Mouse (Mus musculus): Measurements from ENCODE around the gene Papln. TPM values are rescaled to one million over a fixed set of nuclear protein-coding genes. Genes with fewer than 3 reads are reported as not detected.

Papln gene
- polyA plus RNA-seq, 1 experiment, result 11.7 TPM

DNA sequence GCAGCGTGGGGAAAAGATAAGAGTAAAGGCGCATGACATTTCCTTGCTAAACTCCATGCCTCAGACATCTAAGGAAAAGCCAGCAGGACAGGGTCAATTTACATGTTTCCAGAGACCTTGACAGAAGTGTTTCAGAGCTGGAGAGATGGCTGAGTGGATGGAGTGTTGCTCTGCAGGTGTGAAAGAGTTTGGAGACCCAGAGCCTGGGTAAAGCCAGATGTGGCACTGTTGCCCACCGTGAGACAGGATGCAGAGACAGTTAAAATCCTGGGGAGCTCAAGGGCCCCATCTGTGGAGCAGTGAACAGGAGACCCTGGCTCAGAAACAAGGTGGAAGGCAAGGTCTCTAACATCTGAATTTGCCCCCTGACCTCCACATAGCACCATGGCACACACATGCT, 19.7 kb upstream of the Papln start:
- no peaks in the 10 kb centered on the region for H3K27me3 ChIP-seq (ENCODE audit: control insufficient read depth, insufficient read depth, low read length)

DNA sequence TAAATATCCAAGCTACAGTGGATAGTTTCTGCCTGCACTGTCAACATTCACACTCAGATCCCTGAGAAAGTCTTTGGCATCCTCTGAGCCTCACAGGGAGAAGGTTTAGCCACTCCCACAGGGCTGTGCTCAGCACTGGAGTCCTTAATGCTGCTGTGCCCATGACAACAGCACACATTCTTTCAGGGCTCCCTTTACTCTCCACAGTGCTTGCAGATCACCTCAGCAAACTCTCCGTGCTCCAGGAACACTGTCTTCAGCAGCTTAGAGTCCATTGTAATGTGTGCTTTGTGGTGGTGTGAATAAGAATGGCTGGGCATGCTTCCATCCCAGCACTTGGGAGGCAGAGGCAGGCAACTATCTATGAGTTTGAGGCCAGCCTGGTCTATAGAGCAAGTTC, 14.2 kb upstream of the Papln start:
- Histone ChIP-seq H3K4me1 (ENCODE audit: control insufficient read depth, insufficient read depth, insufficient read length, low read length) (peaks cover 8% of the 10 kb centered on the region; the same call in 1 of the 2 replicates), H3K27me3 (ENCODE audit: control insufficient read depth, insufficient read depth, low read length) (no peaks in the 10 kb centered on the region), H3K27ac (ENCODE audit: insufficient read depth, low read depth, low read length) (no peak overlapping the region), H3K36me3 (ENCODE audit: control insufficient read depth, insufficient read depth, low read length) (no peaks in the 10 kb centered on the region), H3K4me3 (ENCODE audit: low read depth, low read length) (no peak overlapping the region)
- WGBS, result 52% methylated on average over 1 of the region's 1 CpGs
- TF ChIP-seq POLR2A (IDR thresholded peaks at IDR 0.05; ENCODE audit: low read depth, low read length) (no peak), CTCF (IDR thresholded peaks at IDR 0.05; ENCODE audit: extremely low read depth, insufficient read length, insufficient replicate concordance, low read depth, low read length) (no peak)

More for the DNA sequence above, 19.7 kb upstream of the Papln start:
- WGBS, result 78% methylated on average over 3 of the region's 3 CpGs
- TF ChIP-seq POLR2A (IDR thresholded peaks at IDR 0.05; ENCODE audit: low read depth, low read length) (no peak), CTCF (IDR thresholded peaks at IDR 0.05; ENCODE audit: extremely low read depth, insufficient read length, insufficient replicate concordance, low read depth, low read length) (no peak)
- Histone ChIP-seq H3K4me1 (ENCODE audit: control insufficient read depth, insufficient read depth, insufficient read length, low read length) (peaks cover 3% of the 10 kb centered on the region; the same call in 1 of the 2 replicates), H3K4me3 (ENCODE audit: low read depth, low read length) (no peak overlapping the region), H3K36me3 (ENCODE audit: control insufficient read depth, insufficient read depth, low read length) (no peaks in the 10 kb centered on the region), H3K27ac (ENCODE audit: insufficient read depth, low read depth, low read length) (no peak overlapping the region)

DNA sequence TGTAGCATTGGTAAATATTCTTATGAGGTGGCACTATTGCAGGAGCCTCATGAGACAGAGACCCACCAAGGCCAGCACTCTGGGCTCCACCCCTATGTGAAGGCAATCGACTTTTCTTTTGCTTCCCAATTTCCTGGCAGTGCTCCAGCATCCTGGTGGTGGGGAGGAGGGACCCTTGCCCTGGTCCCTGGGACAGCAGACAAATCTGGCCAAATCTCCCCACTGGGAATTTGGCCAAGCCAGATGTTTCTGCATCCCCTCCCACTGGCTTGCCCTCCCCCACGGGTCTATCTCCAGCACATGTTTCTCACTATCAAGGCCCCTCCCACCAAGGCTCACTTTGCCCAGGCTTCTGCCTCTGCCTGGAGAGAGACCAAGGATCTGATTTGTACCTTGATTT, 10.9 kb upstream of the Papln start:
- H3K27ac ChIP-seq (ENCODE audit: insufficient read depth, low read depth, low read length), result no peak overlapping the region
- no peaks in the 10 kb centered on the region for H3K36me3 ChIP-seq (ENCODE audit: control insufficient read depth, insufficient read depth, low read length)
- no peak overlapping the region for H3K4me3 ChIP-seq (ENCODE audit: low read depth, low read length)
- TF ChIP-seq CTCF (IDR thresholded peaks at IDR 0.05; ENCODE audit: extremely low read depth, insufficient read length, insufficient replicate concordance, low read depth, low read length), result no peak
- no peak for TF ChIP-seq POLR2A (IDR thresholded peaks at IDR 0.05; ENCODE audit: low read depth, low read length)
- 0% methylated on average over 2 of the region's 2 CpGs for WGBS
- H3K27me3 ChIP-seq (ENCODE audit: control insufficient read depth, insufficient read depth, low read length), result no peaks in the 10 kb centered on the region
- peaks cover 5% of the 10 kb centered on the region; the same call in 1 of the 2 replicates for H3K4me1 ChIP-seq (ENCODE audit: control insufficient read depth, insufficient read depth, insufficient read length, low read length)

DNA sequence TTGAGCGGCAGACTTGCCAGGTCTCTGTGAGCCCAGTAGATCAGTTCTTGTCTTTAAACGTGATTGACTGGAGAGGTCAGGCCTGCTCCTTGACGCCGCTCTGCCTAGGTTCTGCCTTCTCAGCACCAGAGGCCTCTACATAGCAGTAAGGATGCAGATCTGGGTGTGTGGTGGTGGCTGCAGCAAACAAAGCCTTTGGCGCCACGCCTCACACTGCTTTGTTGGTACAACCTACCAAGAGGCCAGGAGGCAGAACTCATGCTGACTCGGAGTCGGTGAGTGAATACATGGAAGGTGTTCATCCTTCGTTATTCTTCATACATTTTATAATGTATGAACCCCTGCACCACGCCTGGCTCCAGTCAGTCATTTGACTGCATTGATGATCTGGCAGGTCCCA, 4.7 kb upstream of the Papln start:
- H3K27me3 ChIP-seq (ENCODE audit: control insufficient read depth, insufficient read depth, low read length), result no peaks in the 10 kb centered on the region; the same call in 1 of the 2 replicates
- no peak for TF ChIP-seq CTCF (IDR thresholded peaks at IDR 0.05; ENCODE audit: extremely low read depth, insufficient read length, insufficient replicate concordance, low read depth, low read length)
- no peak for TF ChIP-seq POLR2A (IDR thresholded peaks at IDR 0.05; ENCODE audit: low read depth, low read length)
- no peak overlapping the region for H3K4me3 ChIP-seq (ENCODE audit: low read depth, low read length)
- H3K27ac ChIP-seq (ENCODE audit: insufficient read depth, low read depth, low read length), result no peak overlapping the region
- peaks cover 4% of the 10 kb centered on the region for H3K4me1 ChIP-seq (ENCODE audit: control insufficient read depth, insufficient read depth, insufficient read length, low read length)
- WGBS, result 86% methylated on average over 10 of the region's 10 CpGs
- H3K36me3 ChIP-seq (ENCODE audit: control insufficient read depth, insufficient read depth, low read length), result no peaks in the 10 kb centered on the region

DNA sequence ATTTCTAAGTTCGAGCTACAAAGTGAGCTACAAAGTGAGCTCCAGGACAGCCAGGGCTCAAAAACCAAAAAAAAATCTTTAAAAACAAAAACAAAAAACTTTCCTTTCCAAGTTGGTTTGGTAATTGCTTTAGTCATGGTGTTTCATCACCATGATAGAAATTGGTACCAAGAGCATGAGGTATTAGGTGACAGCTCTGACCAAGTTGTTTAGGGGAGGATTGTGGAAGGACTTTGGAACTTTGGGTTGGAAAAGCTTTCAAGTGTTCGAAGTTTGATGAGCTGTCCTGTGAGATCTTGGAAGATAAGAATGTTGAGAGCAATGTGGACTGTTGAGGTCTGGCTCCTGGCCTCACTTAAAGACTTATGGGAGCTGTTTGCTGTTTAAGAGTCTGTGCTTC, 3.2 kb upstream of the Papln start:
- Histone ChIP-seq H3K27me3 (ENCODE audit: control insufficient read depth, insufficient read depth, low read length) (no peaks in the 10 kb centered on the region; the same call in 1 of the 2 replicates), H3K27ac (ENCODE audit: insufficient read depth, low read depth, low read length) (no peak overlapping the region), H3K4me3 (ENCODE audit: low read depth, low read length) (no peak overlapping the region), H3K36me3 (ENCODE audit: control insufficient read depth, insufficient read depth, low read length) (no peaks in the 10 kb centered on the region), H3K4me1 (ENCODE audit: control insufficient read depth, insufficient read depth, insufficient read length, low read length) (peaks cover 4% of the 10 kb centered on the region)
- TF ChIP-seq CTCF (IDR thresholded peaks at IDR 0.05; ENCODE audit: extremely low read depth, insufficient read length, insufficient replicate concordance, low read depth, low read length) (no peak), POLR2A (IDR thresholded peaks at IDR 0.05; ENCODE audit: low read depth, low read length) (no peak)
- WGBS, result 61% methylated on average over 2 of the region's 2 CpGs

DNA sequence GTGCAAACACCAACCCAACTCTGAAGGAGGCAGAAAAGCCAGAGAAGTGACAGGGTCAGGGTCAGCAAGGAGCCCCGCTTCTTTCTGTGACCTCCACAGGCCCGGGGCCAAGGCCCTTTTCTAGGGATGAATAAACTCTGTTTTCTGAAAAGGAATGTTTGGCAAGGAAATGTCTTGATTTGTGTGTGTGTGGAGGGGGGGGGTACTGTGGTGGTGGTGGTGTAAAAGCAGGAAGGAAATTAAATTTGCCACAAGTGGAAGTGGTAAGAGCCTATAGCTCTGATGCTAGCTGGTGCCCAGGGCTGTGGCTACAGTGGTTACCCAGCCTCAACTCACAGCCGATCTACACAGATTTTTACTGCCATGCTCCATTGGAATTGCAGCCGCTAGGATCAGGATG, 728 bp upstream of the Papln start:
- no peaks in the 10 kb centered on the region for H3K36me3 ChIP-seq (ENCODE audit: control insufficient read depth, insufficient read depth, low read length)
- H3K27ac ChIP-seq (ENCODE audit: insufficient read depth, low read depth, low read length), result 0 out of 2 replicates have a peak overlapping the region, but pooled peaks have one; percentile 56
- H3K27me3 ChIP-seq (ENCODE audit: control insufficient read depth, insufficient read depth, low read length), result no peaks in the 10 kb centered on the region; the same call in 1 of the 2 replicates
- 11% methylated on average over 4 of the region's 4 CpGs for WGBS
- TF ChIP-seq POLR2A (IDR thresholded peaks at IDR 0.05; ENCODE audit: low read depth, low read length) (no peak), CTCF (IDR thresholded peaks at IDR 0.05; ENCODE audit: extremely low read depth, insufficient read length, insufficient replicate concordance, low read depth, low read length) (no peak)
- no peak overlapping the region for H3K4me3 ChIP-seq (ENCODE audit: low read depth, low read length)
- peaks cover 4% of the 10 kb centered on the region for H3K4me1 ChIP-seq (ENCODE audit: control insufficient read depth, insufficient read depth, insufficient read length, low read length)

DNA sequence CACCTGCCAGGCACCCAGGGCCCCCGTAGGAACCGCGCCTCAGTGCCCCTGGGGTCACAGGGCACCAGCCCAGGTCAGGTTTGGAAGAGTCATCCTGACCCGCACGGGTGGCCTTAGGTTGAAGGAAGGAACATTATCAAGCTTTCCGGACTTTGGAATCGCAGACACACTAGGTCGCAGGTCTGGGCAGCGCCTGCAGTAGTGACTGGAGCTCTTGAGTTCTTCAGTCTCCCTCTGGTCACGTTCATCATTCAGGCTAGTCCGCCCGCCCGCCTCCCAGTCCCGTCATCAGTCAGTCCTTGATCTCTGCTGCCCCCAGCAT, 571 bp downstream of the Papln start:
- peak overlapping the region; percentile 33; the same call in 1 of the 2 replicates for H3K27ac ChIP-seq (ENCODE audit: insufficient read depth, low read depth, low read length)
- H3K36me3 ChIP-seq (ENCODE audit: control insufficient read depth, insufficient read depth, low read length), result no peaks in the 10 kb centered on the region
- no peak for TF ChIP-seq CTCF (IDR thresholded peaks at IDR 0.05; ENCODE audit: extremely low read depth, insufficient read length, insufficient replicate concordance, low read depth, low read length)
- TF ChIP-seq POLR2A (IDR thresholded peaks at IDR 0.05; ENCODE audit: low read depth, low read length), result no peak
- peaks cover 4% of the 10 kb centered on the region for H3K4me1 ChIP-seq (ENCODE audit: control insufficient read depth, insufficient read depth, insufficient read length, low read length)
- no peaks in the 10 kb centered on the region; the same call in 1 of the 2 replicates for H3K27me3 ChIP-seq (ENCODE audit: control insufficient read depth, insufficient read depth, low read length)
- 6% methylated on average over 14 of the region's 14 CpGs for WGBS
- peak overlapping the region; percentile 62 for H3K4me3 ChIP-seq (ENCODE audit: low read depth, low read length)

All from small intestine, adult 2 months (tissue).